Mouse (Mus musculus) forelimb bud, embryonic 11.5 days (tissue): ENCODE data around the gene Crb2.

Experiments
- DNase-seq: peaks from one replicate; pipeline ENCODE4 v3.0.0-alpha.2; 2012; ENCODE audit warnings: low read depth, low spot score

Crb2 gene

DNA sequence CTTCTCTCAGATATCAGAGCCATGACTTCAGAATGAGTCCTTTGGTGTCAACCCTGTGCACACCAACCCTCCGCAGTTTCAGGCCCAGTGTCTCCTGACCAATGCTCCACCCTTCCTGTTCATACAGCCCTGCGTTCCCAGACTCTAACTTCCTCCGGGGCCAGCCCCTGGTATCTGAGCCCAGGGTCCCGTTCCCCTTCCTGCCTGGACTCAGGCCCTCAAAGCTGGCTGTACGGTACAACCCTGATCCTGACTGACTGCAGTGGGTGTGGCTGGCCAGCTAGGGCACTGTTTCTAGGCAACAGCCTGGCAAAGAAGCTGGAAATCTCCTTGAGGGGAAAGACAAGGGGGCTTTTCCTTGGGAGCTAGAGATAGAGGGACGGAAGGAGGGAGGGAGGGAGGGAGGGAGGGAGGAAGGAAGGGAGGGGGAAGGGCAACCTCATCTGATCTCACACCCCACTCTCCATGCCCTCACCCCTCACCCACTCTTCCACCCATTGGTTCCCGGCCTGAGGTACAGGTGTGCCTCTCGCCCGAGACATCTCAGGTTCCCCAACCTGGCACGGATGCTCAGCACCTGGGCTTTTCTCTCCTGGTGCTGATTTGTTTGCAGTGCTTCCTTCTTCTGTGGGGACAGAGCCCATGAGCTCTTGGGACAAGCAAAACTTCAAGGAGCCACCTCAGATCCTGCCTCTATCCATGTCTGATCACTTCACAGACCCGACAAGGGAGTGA, 9.9 kb upstream of the Crb2 start:
- no peak for DNase-seq

- DNase-seq: no peak
Observed at GRCm38 (mm10) chr2:37767080-37767547, 8.9 kb upstream of the Crb2 start.

- DNase-seq: no peak
Observed at GRCm38 (mm10) chr2:37767739-37768138, 8.3 kb upstream of the Crb2 start.

DNA sequence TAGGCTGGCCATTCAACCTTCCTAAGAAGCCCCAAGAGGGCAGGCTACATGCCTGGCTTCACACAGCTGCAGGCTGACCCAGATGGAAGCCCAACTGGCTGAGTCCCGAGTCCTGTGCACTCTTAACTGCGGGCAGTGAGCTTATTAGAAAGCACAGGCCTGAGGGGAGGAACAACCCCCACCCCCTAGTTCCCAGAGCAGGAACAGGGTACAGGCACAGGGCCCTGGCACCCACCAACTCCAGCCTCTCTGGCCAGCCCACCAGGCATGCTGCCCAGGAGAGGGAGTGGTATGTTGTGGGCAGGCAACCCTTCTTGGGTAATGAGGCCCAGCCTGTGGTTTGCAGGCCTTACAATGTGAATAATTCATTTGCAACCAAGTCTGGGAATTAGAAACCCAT, 7.1 kb upstream of the Crb2 start:
- DNase-seq: no peak

- no peak for DNase-seq
Observed at GRCm38 (mm10) chr2:37769793-37770192, 6.3 kb upstream of the Crb2 start.

DNA sequence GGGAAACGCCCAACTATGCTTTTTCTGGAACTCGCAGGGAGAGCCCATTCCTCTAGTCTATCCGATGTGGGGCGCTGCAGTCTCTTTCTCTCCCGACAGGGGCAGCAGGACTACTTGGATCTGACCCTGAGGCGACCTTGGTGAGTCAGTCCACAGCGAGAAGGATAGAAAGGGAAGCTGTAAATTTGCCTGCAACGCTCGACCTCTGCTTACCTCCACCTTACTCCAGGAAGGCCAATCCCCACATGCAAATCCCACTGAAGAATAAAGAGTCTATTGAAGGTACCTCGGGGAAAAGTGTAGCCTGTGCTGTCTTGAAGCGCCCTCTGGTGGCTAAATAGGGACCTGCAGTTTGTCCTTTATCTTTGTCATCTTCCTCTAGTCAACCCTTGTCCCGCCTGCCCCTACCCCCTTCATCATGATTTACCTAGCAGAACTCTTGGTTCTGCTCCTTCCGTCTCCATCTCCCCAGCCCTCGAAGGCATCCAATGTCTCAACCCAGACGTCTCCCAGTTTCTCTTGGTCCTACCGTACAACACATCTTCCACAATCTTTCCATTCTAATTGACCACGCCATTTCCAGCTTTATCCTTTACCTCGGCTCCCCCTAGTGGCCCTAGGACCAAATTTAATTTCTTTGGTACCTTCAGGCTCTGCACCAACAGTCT, 4.3 kb upstream of the Crb2 start:
- DNase-seq: peak; percentile 90

DNA sequence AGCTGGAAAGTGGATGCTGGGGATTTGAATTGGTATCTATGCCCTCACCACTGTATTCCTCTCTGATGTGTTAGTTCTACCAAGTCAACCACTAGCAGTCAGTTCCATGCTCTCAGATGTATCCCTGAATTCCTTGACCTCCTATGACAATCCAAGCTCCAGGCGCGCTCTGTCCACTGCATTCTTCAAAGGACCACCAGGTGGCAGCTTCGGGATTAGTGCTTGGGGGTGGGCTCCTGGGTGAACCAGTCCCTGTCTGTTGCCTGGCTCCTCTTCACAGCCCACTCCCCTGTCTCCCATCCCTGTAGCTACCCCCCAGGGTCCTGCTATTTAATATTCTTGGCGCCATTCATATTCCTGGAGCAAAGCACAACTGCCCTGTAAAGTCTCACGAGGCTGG, 1.5 kb upstream of the Crb2 start:
- no peak for DNase-seq

GRCm38 (mm10) chr2:37776611-37777411, 762 bp downstream of the Crb2 start:
- no peak for DNase-seq

DNA sequence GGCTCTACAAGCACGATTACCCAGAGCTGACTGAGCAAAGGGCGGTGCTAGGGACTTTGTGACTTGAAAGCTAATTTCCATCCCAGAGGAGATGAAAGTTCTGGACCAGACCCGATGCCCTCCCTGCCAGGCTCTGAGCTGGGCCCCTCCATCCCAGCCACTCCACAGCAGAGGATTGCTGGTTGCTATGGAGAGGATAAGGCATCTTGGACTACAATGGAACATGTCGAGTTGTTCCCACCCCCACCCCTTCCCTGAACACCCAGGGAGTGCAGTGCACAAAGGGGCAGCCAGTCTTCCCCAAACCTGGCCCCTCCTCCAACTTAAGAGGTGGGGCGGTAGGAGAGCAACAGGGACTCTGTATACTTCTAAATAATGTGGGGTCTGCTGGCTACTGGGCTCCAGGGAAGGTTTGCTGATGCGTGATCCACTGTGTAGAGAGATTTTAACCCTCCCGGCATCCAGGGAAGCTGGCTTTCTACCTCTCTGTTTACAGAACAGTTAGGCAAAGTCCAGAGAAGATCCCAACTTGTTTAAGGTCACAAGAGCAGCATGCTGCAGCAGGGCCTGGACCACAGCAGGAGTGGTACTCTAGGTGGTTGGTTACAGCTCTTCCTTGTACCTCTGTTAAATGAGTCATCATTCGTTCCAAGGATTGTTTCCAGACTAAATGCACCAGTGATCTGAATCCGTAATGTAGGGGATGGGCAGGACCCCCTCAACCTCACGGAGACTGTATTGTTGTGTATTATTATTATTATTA, 2.1 kb downstream of the Crb2 start:
- DNase-seq: no peak

DNA sequence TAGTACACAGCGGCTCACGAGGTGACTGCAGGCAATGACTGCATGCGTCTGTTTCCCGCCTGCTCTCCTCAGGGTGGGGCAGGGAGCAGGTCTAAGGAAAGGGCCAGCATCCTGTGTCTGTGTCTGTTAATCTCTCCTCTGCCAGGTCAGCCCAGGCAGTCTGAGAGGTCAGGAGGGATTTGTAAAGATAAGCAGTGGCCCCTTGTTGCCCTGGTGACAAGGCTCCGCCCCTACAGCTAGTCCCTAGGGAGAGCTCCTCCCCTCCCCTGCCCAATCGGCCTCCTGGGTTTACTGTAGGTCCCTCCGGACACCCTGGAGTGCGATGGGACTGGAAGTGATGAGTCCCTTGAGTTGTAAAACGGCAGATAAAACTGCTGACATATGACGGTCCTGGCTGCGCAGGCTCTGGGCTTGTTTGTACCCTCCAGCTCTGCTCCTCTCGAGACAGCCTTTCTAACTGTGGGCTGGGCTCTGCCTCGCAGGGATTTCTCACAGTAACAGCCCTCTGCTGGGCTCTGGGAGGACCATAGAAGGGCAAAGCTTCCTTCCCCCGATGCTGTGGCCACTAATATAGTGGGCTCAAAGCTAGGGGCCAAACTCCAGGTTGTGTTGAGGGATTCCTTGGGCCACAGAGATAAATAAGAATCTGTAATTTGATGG, 4.4 kb downstream of the Crb2 start:
- no peak for DNase-seq

DNA sequence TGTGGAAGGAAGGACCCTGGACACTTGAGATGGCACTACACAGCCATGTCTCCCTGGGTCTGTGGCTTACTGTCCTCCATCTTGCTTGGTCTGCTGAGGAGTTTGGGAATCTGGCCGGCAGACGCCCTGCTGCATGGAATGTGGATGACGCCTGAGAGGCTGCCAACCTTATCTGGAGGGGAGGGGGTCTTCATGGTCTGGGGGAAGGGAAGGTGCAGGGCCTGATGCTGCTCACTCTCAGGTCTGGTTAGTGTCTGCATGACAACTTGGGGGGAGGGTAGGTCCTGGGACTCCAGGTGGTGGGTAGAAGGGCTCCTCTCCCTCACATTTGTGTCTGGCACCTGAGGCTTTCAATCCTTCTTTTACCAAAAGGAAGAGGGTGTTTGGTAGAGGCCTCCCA, 5.4 kb downstream of the Crb2 start:
- no peak for DNase-seq

GRCm38 (mm10) chr2:37782002-37782401, 6.0 kb downstream of the Crb2 start:
- DNase-seq: peak; percentile 55

DNA sequence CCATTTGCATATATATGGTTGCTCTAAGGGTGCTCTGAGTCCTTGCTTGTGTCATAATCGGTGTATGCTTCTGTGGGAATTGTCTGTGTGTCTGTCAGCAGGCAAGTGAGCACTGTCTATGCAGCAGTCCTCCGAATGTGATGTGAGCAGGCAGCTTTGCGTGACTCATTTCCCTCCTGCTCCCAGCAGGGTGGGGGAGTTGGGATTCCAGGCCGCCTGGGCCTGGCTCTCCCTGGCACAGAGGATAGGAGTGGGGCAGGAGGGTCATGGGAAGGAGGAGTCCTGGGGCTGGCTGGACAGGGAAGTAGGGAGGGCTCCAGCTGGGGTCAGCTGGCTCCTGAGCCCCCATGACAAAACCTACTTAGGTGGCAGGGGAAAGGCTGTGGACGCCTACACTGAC, 8.4 kb downstream of the Crb2 start:
- no peak for DNase-seq

DNA sequence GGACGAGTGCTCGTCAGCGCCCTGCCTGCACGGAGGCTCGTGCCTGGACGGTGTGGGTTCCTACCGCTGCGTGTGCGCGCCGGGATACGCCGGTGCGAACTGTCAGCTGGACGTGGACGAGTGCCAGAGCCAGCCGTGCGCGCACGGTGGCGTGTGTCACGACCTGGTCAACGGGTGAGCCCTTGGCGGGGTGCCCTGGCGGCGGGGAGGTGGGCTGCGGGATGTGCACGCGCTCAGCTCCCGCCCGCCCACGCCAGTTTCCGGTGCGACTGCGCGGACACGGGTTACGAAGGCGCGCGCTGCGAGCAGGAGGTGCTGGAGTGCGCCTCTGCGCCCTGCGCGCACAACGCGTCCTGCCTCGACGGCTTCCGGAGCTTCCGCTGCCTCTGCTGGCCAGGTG, 10.4 kb downstream of the Crb2 start:
- DNase-seq: no peak

DNA sequence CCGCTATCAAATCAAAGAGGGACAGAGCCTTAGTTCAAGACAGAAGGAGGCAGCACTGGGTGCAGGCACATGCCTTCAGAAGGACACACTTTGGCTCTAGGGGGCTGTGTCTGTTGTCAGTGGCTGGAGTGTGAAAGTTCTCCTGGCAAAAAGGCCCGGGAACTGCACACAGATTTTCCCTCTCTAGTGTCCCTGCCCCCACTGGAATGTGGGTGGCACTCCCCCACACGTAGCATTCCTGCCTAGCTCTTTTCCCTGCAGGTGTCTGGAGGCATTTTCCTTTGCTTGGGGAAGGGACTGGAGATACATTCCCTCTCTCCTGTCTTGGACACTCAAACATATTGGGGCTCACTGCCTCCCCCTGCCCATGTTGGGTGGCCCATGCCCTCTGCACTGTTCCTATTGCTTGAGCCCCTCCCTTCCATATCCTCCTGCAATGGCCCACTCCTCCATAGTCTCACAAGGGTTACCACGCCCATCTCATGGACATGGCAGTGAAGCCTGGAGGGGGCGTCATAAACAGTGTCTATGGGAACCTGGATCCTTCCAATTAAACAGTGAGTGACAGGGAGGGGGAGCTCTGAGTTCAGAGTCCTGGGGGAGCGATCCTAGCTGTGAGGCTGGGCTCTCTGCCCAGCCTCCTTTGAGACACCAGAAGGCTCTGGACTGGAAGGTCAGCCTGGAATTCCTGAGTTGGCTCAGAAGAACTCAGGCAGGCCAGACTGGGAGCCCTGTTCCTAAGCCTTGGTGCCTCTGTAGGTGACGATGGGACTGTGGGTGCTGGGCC, 12.3 kb downstream of the Crb2 start:
- no peak for DNase-seq

GRCm38 (mm10) chr2:37789029-37789428, 13.0 kb downstream of the Crb2 start:
- DNase-seq: no peak

- no peak for DNase-seq
Observed at GRCm38 (mm10) chr2:37789995-37790394, 13.9 kb downstream of the Crb2 start.

DNA sequence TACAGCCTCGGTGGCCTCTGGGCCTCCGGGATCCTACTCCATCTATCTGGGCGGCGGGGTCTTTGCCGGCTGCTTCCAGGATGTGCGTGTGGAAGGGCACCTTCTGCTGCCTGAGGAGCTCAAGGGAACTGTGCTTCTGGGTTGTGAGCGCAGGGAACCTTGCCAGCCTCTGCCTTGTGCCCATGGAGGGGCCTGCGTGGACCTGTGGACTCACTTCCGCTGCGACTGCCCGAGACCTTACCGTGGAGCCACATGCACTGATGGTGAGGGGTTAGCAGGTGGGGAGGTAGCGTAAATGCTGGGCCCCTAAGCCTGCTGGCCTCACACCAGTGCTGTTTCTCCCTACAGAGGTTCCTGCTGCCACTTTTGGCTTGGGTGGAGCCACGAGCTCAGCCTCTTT, 14.7 kb downstream of the Crb2 start:
- DNase-seq: no peak

DNA sequence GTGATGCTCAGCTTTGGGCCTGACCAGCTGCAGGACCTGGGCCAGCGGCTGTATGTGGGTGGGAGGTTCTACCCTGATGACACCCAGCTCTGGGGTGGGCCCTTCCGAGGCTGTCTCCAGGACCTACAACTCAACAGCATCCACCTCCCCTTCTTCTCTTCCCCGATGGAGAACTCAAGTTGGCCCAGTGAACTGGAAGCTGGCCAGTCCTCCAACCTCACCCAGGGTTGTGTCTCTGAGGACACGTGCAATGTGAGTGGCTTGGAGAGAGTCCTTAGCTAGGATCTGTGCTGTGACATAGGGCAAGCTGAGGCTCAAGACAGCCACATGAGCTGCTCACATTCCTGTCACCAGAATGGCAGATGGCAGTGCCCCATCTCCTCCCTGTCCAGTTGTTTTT, 15.3 kb downstream of the Crb2 start:
- no peak for DNase-seq

DNA sequence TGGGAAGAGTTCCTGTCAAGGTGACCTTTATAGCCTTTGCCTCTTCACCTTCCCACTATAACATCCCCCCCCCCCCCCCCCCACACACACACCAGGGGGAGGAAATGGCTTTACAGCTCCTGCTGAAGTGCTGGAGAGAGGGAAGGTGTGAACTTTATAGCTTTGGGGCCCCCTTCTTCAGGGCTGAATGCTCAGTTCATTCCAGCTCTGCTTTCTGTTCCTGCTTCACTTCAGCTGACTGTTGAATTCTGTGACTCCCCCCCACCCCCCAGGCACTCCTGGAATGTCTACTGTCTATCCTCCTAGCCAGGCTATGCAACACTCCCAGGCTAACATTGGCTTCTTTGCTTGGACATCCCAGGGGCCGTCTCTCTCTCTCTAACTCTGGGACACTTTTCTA, 20.0 kb downstream of the Crb2 start:
- peak; percentile 54 for DNase-seq
